Mouse (Mus musculus): ENCODE measurements around the gene Bicdl2.
A peak's percentile ranks its signal among the peaks of the same experiment; 100 is the strongest.

DNA sequence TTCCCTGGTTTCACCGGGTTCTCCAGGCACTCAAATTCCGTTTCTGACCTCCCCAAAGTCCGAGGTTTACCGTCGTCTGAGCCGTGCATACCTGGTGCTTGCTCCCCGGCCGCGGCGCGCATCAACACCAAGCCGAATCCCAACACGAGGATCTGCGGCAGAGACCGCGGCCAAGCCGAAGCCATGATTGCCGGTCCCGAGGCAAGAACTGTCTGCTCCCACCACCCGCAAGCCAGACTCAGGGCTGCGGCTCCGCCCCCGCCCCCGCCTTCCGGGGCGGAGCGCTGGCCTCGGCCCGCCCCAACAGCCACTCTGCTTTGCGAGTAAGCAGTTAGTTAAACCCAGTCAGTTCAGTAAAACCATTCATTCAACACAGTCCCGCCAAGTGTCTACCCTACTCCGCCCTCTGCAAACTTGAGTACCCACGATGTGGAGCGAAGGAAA is 17.0 kb downstream of the Bicdl2 start, which contains the start of gene Tnfrsf12a:
- TF ChIP-seq EP300 (IDR thresholded peaks at IDR 0.05; ENCODE audit: insufficient read depth, low read depth, low read length) (peak; percentile 70; the same call in 1 of the 2 replicates), CTCF (IDR thresholded peaks at IDR 0.05) (no peak), POLR2A (IDR thresholded peaks at IDR 0.05; ENCODE audit: insufficient read depth, low read depth, low read length) (peak; percentile 97)
